Mouse (Mus musculus): Measurements from ENCODE around the gene Erc1. TPM values are rescaled to one million over a fixed set of nuclear protein-coding genes. Genes with fewer than 3 reads are reported as not detected.

Gene Erc1
- polyA plus RNA-seq, 1 experiment from 2014 or later, result 21.3 TPM

DNA sequence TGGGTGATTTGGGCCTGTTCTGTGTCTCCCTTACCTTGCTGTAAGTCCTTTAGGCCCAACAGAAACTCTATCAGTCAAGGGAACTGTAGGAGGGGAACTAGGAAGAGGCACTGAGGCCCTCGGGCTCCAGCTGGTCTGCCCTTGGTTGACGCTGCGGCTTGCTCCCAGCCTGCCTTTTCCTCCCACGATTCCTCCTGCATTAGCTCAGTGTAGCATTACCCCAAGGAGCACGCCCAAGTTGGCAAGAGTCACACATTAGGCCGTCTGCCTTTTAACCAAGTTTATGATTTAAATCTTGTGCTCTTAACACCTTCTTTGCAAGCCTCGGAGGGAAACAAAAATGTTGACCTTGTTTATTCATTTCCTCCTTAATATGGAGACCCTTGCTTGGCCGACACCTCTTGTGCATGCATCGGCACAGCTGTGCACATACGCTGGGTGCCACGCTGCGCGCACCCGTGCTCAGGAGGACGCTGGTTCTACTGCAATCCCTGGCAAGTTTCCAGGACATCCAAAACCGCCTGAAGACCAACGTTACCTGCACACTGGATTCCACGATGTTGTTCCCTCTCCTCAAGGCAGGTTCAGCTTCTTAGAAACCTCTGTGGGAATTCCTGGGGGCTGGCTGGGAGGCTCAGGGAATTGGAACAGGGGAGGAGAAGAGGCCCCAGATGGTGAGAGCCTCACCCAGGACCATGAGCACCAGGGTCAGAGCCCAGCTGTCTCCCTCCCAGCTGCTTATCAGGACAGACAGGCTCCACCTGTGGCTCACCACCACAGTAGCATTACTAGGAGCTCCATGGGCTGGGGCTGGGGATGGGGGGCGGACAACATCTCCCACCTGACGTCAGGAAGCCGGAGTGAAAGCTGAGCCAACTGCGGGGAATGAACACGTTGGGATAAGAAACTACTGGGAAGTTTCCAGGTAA is 282.3 kb downstream of the Erc1 start:
- H3K4me1 ChIP-seq, result peaks cover 9% of the 10 kb centered on the region
- peaks cover 5% of the 10 kb centered on the region; the same call in 1 of the 2 replicates for H3K36me3 ChIP-seq
- no peak overlapping the region for H3K27ac ChIP-seq (replicated peaks)
- no peaks in the 10 kb centered on the region for H3K27me3 ChIP-seq (ENCODE audit: low read depth, poor library complexity, severe bottlenecking)
- 90% methylated on average over 23 of the region's 23 CpGs for WGBS
- no peak overlapping the region for H3K4me3 ChIP-seq
- DNase-seq (ENCODE audit: low spot score), result no peak
- no peaks in the 10 kb centered on the region for H3K9me3 ChIP-seq (replicated peaks)

DNA sequence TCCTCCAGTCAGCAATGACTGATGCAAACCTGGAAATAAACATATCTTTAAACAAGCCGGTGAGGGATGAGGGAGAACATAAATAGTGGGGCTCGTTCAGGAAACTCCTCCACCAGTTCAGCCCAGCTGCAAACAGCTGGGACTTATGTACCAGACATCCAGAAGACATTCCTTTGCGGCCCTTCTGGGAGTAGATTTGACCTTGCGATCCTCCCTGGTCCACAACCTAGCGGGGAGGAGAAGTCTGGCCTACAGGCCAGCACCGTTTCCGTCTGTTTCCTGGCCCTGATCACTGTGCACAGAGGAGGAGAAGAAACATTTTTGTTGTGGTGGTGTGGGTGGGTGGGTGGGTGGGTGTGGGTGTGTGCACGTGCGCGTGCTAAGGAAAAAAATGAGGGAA is 285.4 kb downstream of the Erc1 start:
- H3K27ac ChIP-seq (replicated peaks), result no peak overlapping the region
- H3K4me3 ChIP-seq, result no peak overlapping the region
- H3K4me1 ChIP-seq, result peaks cover 16% of the 10 kb centered on the region
- H3K27me3 ChIP-seq (ENCODE audit: low read depth, poor library complexity, severe bottlenecking), result no peaks in the 10 kb centered on the region
- H3K9me3 ChIP-seq (replicated peaks), result no peaks in the 10 kb centered on the region
- H3K36me3 ChIP-seq, result no peaks in the 10 kb centered on the region
- 89% methylated on average over 10 of the region's 10 CpGs for WGBS
- DNase-seq (ENCODE audit: low spot score), result no peak

DNA sequence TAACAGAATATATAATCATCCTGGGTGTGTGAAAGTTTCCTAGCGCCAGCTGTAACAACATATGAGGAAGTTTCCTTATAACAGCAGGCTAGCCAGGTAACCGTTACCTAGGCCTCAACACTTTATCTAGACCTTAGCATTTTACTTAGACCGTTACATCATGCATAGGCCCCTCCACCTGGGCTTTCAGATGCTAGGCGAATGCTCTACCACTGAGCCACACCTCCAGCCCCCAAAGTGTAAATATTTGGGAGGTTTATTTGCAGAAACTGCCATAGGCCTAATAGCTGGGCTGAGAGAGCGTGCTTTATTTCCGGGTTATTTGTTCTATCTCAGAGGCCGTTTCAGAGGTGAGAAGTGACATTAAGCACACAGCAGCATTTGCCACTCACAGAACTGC is 289.1 kb downstream of the Erc1 start:
- Histone ChIP-seq H3K4me1 (peaks cover 8% of the 10 kb centered on the region), H3K9me3 (replicated peaks) (no peaks in the 10 kb centered on the region), H3K27ac (replicated peaks) (no peak overlapping the region), H3K4me3 (no peak overlapping the region), H3K36me3 (no peaks in the 10 kb centered on the region), H3K27me3 (ENCODE audit: low read depth, poor library complexity, severe bottlenecking) (no peaks in the 10 kb centered on the region)
- 81% methylated on average over 7 of the region's 7 CpGs for WGBS
- no peak for DNase-seq (ENCODE audit: low spot score)

DNA sequence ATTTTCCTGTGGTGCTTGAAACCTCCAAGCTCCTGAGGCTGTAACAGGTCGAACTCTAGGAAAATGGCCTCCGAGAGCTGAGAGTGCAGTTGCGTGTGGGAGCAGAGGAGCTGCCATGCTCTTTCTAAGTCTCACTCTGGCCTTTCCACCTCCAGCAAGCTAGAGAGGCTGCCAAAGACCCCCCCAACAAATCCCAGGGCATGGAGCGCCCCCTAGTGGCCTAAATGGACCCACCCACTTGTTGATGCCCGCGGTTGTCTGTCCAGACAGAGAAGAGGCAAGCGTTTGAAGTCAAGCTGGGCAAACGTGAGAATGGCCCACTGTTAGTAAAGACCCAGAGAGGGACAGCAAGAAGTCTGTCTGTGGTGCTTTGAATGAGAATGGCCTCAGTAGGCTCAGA is 293.5 kb downstream of the Erc1 start:
- Histone ChIP-seq H3K4me1 (peaks cover 7% of the 10 kb centered on the region), H3K36me3 (no peaks in the 10 kb centered on the region), H3K4me3 (no peak overlapping the region), H3K27ac (replicated peaks) (no peak overlapping the region), H3K27me3 (ENCODE audit: low read depth, poor library complexity, severe bottlenecking) (no peaks in the 10 kb centered on the region), H3K9me3 (replicated peaks) (no peaks in the 10 kb centered on the region)
- WGBS, result 66% methylated on average over 8 of the region's 8 CpGs
- peak; percentile 39 for DNase-seq (ENCODE audit: low spot score)

DNA sequence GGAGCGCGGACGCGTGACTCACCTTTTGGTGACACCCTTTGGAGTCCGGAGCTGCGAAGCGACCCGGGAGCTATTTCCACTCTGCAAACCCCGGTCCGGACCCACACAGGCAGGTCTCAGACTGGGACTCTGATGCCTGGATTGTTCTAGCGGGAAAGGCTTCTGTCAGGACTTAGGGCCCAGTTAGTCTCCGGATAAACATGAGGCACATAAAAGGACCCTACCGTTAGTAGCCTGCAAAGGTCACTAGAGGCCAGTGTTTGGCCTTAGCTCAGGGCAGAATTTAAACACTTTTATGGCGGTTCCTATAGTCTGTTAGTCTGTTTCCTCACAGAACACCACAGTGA is 303.5 kb downstream of the Erc1 start:
- DNase-seq (ENCODE audit: low spot score), result no peak
- H3K36me3 ChIP-seq, result no peaks in the 10 kb centered on the region; the same call in 1 of the 2 replicates
- H3K4me1 ChIP-seq, result peaks cover 54% of the 10 kb centered on the region
- H3K9me3 ChIP-seq (replicated peaks), result no peaks in the 10 kb centered on the region
- 0% methylated on average over 14 of the region's 14 CpGs for WGBS
- peaks cover 66% of the 10 kb centered on the region for H3K27me3 ChIP-seq (ENCODE audit: low read depth, poor library complexity, severe bottlenecking)
- H3K27ac ChIP-seq (replicated peaks), result peak overlapping the region; percentile 93
- peak overlapping the region; percentile 85 for H3K4me3 ChIP-seq

DNA sequence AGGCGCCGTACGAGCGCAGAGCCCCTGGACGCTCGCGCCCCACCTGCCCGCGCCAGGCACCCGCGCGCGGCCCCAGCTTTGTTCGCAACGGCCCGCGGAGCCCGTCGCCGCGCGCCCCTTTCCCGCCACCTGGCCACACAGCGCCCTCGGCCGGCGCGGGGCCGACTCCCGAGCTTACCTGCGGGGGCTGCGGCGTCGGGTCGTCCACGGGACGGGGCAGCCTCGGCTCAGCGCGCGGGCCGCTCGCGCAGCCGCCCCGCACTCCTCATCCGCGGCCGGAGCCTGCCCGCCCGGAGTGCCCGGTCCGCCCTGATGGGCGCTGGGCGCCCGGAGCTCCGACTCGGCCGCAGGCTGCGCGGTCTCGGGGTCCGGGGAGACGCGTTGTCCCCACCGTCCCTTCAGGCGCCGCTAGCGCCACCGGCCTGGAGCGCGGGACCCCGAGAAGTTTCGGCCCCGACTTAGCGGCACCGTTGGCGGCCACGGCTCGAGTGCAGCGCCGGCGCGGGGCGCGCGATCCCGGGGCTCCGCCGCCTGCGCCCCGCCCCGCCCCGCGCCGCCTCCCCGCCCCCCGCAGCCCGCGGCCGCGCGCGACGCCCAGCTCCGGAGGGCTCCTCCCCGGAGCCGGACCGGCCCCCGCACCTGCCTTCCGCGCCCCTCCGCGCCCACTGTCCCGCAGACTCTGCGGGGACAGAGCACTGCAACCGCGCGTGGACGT is 304.0 kb downstream of the Erc1 start, which contains the start of gene Wnt5b:
Gene Wnt5b, minus strand, starts transcription at position 545 of the 715 bp plus-strand sequence.
- H3K27ac ChIP-seq (replicated peaks), result peak within 1 kb of the TSS; percentile 93
- peaks cover 66% of the 10 kb centered on the region for H3K27me3 ChIP-seq (ENCODE audit: low read depth, poor library complexity, severe bottlenecking)
- H3K36me3 ChIP-seq, result no peaks in the 10 kb centered on the region; the same call in 1 of the 2 replicates
- DNase-seq (ENCODE audit: low spot score), result peak; percentile 59
- under 1% methylated on average over 100 of the region's 120 CpGs for WGBS
- H3K4me1 ChIP-seq, result peaks cover 54% of the 10 kb centered on the region
- peak within 1 kb of the TSS; percentile 85 for H3K4me3 ChIP-seq
- H3K9me3 ChIP-seq (replicated peaks), result no peaks in the 10 kb centered on the region

DNA sequence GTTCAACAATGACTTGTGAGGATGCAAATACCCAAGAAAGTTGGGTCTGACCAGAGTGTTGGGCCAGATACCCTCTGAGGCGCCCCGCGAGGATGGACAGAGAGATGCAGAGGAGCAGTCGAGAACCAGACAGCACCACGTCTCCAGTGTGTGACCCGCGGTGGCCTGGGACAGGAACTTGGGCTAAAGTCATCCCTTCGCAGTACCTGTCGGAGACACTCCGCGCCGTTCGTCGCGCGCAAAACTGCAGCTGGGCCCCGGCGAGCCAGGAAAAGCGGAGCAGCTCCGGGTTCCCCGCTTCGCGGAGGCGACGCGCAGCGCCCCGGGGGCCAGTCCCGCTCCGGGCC is 304.5 kb downstream of the Erc1 start:
- Histone ChIP-seq H3K4me1 (peaks cover 54% of the 10 kb centered on the region), H3K36me3 (no peaks in the 10 kb centered on the region; the same call in 1 of the 2 replicates), H3K4me3 (peak overlapping the region; percentile 85), H3K9me3 (replicated peaks) (no peaks in the 10 kb centered on the region), H3K27me3 (ENCODE audit: low read depth, poor library complexity, severe bottlenecking) (peaks cover 66% of the 10 kb centered on the region), H3K27ac (replicated peaks) (peak overlapping the region; percentile 93)
- WGBS, result under 1% methylated on average over 30 of the region's 30 CpGs
- DNase-seq (ENCODE audit: low spot score), result no peak

DNA sequence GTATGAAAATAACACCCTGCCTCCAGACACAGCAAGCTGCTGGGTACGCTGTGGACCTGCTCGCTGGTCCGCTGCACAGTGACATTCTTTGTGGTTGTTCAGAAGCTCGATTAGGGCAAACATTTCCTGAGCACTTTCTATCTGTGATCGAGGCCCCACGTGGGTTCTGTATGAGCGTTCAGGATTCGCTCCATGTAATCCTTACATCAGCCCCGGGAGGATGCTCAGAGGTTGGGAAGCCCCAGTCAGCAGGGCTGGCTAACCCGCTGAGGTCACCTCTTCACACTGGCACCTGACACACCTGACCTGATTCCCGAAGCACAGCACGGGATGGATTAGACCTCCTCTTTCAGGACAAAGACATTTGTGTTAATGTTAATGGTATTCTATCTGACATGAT is 312.1 kb downstream of the Erc1 start:
- Histone ChIP-seq H3K27me3 (ENCODE audit: low read depth, poor library complexity, severe bottlenecking) (peaks cover 7% of the 10 kb centered on the region; the same call in 1 of the 2 replicates), H3K9me3 (replicated peaks) (no peaks in the 10 kb centered on the region), H3K4me1 (peaks cover 13% of the 10 kb centered on the region), H3K27ac (replicated peaks) (no peak overlapping the region), H3K4me3 (no peak overlapping the region), H3K36me3 (peaks cover 7% of the 10 kb centered on the region; the same call in 1 of the 2 replicates)
- no peak for DNase-seq (ENCODE audit: low spot score)
- 89% methylated on average over 12 of the region's 12 CpGs for WGBS

DNA sequence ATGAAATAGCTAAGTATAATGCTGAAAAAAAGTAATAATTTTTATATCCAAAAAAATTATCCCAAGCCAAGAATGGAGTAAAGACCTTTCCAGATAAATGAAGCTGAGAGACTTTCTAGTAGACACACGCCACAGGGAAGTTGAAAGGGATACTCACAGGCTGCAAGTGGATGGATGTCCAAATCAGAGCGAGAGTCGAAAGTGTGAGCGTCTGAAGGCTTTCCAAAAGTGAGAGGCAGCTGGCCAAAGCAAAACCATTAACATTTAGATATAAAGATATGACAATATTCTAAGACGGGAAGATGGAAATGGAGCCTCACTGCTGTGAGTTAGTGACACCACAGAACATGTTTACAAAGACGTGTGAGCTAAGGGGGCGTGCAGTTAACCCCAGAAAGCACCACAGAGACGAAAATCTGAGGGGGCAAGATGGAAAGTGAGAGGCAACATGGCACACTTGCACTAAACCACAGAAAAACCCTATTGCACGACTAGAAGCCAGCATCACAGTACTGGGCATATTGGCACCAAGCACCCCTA is 314.7 kb downstream of the Erc1 start:
- Histone ChIP-seq H3K36me3 (peaks cover 7% of the 10 kb centered on the region; the same call in 1 of the 2 replicates), H3K4me1 (0 out of 2 replicates have a peak, but pooled peaks cover 6% of the 10 kb centered on the region), H3K27me3 (ENCODE audit: low read depth, poor library complexity, severe bottlenecking) (no peaks in the 10 kb centered on the region), H3K9me3 (replicated peaks) (no peaks in the 10 kb centered on the region), H3K4me3 (no peak overlapping the region), H3K27ac (replicated peaks) (no peak overlapping the region)
- DNase-seq (ENCODE audit: low spot score), result no peak
- WGBS, result 92% methylated on average over 9 of the region's 9 CpGs

DNA sequence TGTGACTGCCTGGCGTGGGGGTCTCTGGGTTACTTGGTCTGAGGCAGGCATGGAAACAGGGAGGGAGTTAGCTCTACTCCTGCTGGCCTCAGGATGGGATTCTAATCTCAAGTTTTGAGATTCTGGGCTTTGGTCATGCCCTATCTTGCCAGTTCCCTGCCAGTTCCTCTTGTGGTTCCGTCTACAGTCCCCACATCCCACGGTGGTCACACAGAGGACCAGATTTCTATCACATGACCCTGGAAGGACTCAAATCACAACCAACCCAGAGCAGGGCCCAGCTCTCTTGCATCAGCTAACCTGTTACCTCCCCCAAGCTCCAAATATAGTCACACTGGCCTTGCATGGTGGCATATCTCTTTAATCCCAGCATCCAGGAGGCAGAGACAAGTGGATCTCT is 318.3 kb downstream of the Erc1 start:
- 95% methylated on average over 3 of the region's 3 CpGs for WGBS
- no peak overlapping the region for H3K4me3 ChIP-seq
- H3K9me3 ChIP-seq (replicated peaks), result no peaks in the 10 kb centered on the region

DNA sequence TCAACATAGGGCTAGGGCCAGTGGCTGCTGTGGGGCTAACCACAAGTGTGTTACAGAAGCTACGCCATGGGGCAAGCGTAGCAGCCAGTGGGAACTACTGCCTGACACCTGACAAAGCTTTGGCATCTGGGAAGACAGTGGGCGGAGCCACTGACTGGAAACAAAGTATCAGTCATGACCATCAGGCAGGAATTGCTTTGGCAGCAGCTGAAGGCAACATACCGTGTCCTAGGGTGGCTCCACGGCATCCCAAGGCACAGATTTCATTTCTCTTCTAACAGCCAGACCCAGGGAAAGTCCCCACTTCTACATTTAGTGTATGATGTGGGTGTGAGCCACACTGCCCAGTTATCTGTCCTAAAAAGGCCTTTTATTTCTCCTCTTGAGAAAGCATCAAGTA is 321.5 kb downstream of the Erc1 start:
- Histone ChIP-seq H3K9me3 (replicated peaks) (no peaks in the 10 kb centered on the region), H3K4me3 (no peak overlapping the region), H3K36me3 (0 out of 2 replicates have a peak, but pooled peaks cover 2% of the 10 kb centered on the region), H3K27me3 (ENCODE audit: low read depth, poor library complexity, severe bottlenecking) (no peaks in the 10 kb centered on the region), H3K4me1 (peaks cover 54% of the 10 kb centered on the region), H3K27ac (replicated peaks) (no peak overlapping the region)
- 83% methylated on average over 5 of the region's 5 CpGs for WGBS
- DNase-seq (ENCODE audit: low spot score), result no peak

More for the DNA sequence above, 318.3 kb downstream of the Erc1 start:
- H3K27me3 ChIP-seq (ENCODE audit: low read depth, poor library complexity, severe bottlenecking), result no peaks in the 10 kb centered on the region
- DNase-seq (ENCODE audit: low spot score), result no peak
- H3K27ac ChIP-seq (replicated peaks), result no peak overlapping the region
- 0 out of 2 replicates have a peak, but pooled peaks cover 2% of the 10 kb centered on the region for H3K36me3 ChIP-seq
- H3K4me1 ChIP-seq, result peaks cover 22% of the 10 kb centered on the region

DNA sequence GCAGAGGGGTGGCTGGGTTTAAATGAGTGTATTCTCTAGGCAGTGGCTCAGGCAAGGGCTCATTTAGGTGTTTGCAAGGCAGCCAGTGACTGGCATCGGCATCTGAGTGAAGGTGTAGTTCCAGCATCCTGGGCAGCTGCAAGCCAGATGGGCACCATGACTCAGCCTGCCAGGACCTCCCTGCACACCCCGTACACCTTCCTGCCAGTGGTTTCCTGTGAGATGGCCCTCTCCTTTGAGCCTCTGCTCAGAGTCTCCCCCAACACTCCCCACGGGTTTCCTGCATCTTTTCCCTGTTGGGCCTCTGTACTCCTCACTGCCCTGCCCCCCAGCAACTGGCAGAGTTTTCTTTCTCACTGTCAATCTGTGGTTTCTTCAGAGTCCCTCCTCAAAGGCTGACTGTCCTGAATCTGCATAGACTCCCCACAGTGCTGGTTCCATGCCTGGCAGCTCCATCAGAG is 326.0 kb downstream of the Erc1 start:
- H3K36me3 ChIP-seq, result no peaks in the 10 kb centered on the region; the same call in 1 of the 2 replicates
- WGBS, result 50% methylated on average over 3 of the region's 3 CpGs
- no peak overlapping the region for H3K4me3 ChIP-seq
- no peak for DNase-seq (ENCODE audit: low spot score)
- H3K9me3 ChIP-seq (replicated peaks), result no peaks in the 10 kb centered on the region
- peaks cover 62% of the 10 kb centered on the region for H3K4me1 ChIP-seq
- no peaks in the 10 kb centered on the region for H3K27me3 ChIP-seq (ENCODE audit: low read depth, poor library complexity, severe bottlenecking)
- H3K27ac ChIP-seq (replicated peaks), result peak overlapping the region; percentile 57
